Mouse (Mus musculus) hindbrain, embryonic 14.5 days (tissue): ENCODE results near the gene Dicer1. TPM values are rescaled to one million over a fixed set of nuclear protein-coding genes. Genes with fewer than 3 reads are reported as not detected.

Source experiments
- ATAC-seq: fragments of 200-750 bp; cut with Nextera tagmentation; 2 replicates; pipeline ENCODE4 v1.8.0; 2017; ENCODE audit warnings: moderate number of reproducible peaks, mild to moderate bottlenecking, moderate TSS enrichment, moderate library complexity; ENCODE audit not compliant: low FRiP score
- DNase-seq: peaks from one replicate; pipeline ENCODE4 v3.0.0-alpha.2; 2015; ENCODE audit warnings: low spot score
- H3K27ac ChIP-seq: fragments of 300-500 bp; sonication (generic); 2 replicates; pipeline ENCODE4 v1.5.1; 2014; ENCODE audit warnings: mild to moderate bottlenecking, moderate library complexity
- H3K27me3 ChIP-seq: fragments of 300-500 bp; sonication (generic); 2 replicates; pipeline ENCODE4 v1.6.1; 2014; ENCODE audit warnings: mild to moderate bottlenecking, low read length, mixed read lengths; ENCODE audit not compliant: control insufficient read depth, insufficient read depth
- H3K36me3 ChIP-seq: fragments of 300-500 bp; sonication (generic); replicated peaks from 2 replicates; pipeline ENCODE4 v1.6.1; 2014; ENCODE audit not compliant: control insufficient read depth, insufficient read depth
- H3K4me1 ChIP-seq: fragments of 300-500 bp; sonication (generic); replicated peaks from 2 replicates; pipeline ENCODE4 v1.6.1; 2014; ENCODE audit warnings: antibody characterized with exemption, low read length, mixed read lengths; ENCODE audit not compliant: control insufficient read depth, insufficient read depth
- H3K4me2 ChIP-seq: fragments of 300-500 bp; sonication (generic); replicated peaks from 2 replicates; pipeline ENCODE4 v1.6.1; 2014; ENCODE audit warnings: mild to moderate bottlenecking, moderate library complexity
- H3K4me3 ChIP-seq: fragments of 300-500 bp; sonication (generic); replicated peaks from 2 replicates; pipeline ENCODE4 v1.5.1; 2014; ENCODE audit warnings: mild to moderate bottlenecking, low read length
- H3K9ac ChIP-seq: fragments of 300-500 bp; sonication (generic); 2 replicates; pipeline ENCODE4 v1.6.1; 2014
- H3K9me3 ChIP-seq: fragments of 300-500 bp; sonication (generic); 2 replicates; pipeline ENCODE4 v1.6.1; 2016; ENCODE audit warnings: low read length; ENCODE audit not compliant: control insufficient read depth
- WGBS: fragments of 180-500 bp; shearing (Covaris S2); extraction: QIAGEN DNeasy Blood & Tissue Kit; methylation state at CpG from one replicate; pipeline ENCODE4 v1.1.7; 2014; 5-methylcytosine and 5-hydroxymethylcytosine counted together
- polyA plus RNA-seq: library from polyadenylated mRNA; unstranded; fragments of >200 nt; fragmentation: Nextera tagmentation; extraction: Ambion mirVana; gene quantifications from 2 replicates; pipeline ENCODE4 v1.2.1, GENCODE M21; 2014

Dicer1 gene
- polyA plus RNA-seq, 1 experiment from 2014 or later: 36.7 TPM

DNA sequence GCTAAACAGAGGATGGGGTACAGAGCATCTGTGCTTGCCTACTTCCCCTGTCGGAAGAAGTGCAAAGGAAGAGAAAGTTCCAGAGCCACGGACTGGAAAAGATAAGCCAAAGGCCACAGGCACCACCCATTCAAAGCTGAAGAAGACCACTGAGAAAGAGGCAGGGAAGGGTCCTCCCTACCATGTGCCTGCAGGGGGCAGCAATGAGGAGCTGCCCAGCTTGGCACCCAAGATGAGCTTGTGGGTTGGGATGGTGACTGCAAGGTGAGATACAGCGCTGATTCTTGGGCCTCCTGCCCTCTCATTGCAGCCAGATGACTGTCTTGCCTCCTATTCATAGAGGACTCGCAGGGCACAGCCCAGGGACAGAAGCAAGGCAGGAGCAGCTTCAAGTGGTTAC, 15.4 kb upstream of the Dicer1 start:
- Histone ChIP-seq H3K27ac (no peak overlapping the region), H3K9ac (no peak overlapping the region), H3K4me1 (0 out of 2 replicates have a peak, but pooled peaks cover 7% of the 10 kb centered on the region), H3K36me3 (0 out of 2 replicates have a peak, but pooled peaks cover 3% of the 10 kb centered on the region), H3K27me3 (no peaks in the 10 kb centered on the region), H3K9me3 (no peaks in the 10 kb centered on the region), H3K4me2 (no peak overlapping the region), H3K4me3 (no peak overlapping the region)
- ATAC-seq (no peak), DNase-seq (no peak)
- 86% methylated on average over 4 of the region's 4 CpGs for WGBS

DNA sequence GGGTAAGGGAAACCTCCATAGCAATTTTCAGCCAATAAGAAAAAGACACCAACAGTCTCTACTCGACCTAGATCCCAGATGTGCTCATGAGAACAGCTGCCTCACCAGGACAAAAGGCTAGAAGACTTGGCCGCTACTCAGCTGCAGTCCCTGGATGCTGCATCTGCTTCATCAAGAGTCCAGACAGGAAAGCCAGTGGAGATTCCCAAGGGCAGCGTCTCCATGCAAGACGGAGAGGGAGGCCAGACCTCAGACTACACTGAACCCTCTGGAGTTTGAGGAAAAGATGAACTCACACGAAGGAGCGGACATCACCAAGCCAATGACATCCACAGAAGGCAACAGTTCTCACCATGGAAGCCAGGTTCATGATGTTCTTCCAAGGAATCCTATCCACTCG, 14.0 kb upstream of the Dicer1 start:
- DNase-seq (no peak), ATAC-seq (no peak)
- H3K9ac ChIP-seq: no peak overlapping the region
- no peaks in the 10 kb centered on the region for H3K9me3 ChIP-seq
- H3K4me2 ChIP-seq: no peak overlapping the region
- H3K4me3 ChIP-seq: no peak overlapping the region
- no peaks in the 10 kb centered on the region for H3K27me3 ChIP-seq
- no peak overlapping the region for H3K27ac ChIP-seq
- 0 out of 2 replicates have a peak, but pooled peaks cover 7% of the 10 kb centered on the region for H3K4me1 ChIP-seq
- 90% methylated on average over 7 of the region's 7 CpGs for WGBS
- no peaks in the 10 kb centered on the region for H3K36me3 ChIP-seq

DNA sequence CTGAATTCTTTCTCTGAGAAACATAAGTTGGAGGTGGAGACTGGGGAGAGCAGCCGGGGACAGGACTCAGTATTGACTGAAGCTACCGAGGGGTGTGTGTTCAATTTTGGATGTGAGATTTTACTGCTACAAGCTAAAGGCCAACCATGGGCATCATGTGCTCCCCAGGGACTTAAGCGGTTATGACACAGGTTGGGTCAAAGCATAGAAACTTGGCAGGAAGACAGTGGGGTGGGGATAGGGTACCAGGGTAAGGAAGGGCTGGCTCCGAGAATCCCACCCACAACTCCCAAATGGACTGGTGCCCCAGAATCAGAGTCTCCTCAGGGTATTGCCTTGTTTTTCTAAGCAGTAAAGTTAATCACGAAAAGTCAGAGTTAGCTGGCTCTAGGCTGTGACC, 13.4 kb upstream of the Dicer1 start:
- H3K4me1 ChIP-seq: 0 out of 2 replicates have a peak, but pooled peaks cover 7% of the 10 kb centered on the region
- H3K27me3 ChIP-seq: no peaks in the 10 kb centered on the region
- no peak overlapping the region for H3K9ac ChIP-seq
- no peak overlapping the region for H3K4me3 ChIP-seq
- DNase-seq: no peak
- H3K36me3 ChIP-seq: no peaks in the 10 kb centered on the region
- no peak overlapping the region for H3K4me2 ChIP-seq
- 89% methylated on average over 5 of the region's 5 CpGs for WGBS
- H3K27ac ChIP-seq: no peak overlapping the region
- no peak for ATAC-seq
- no peaks in the 10 kb centered on the region for H3K9me3 ChIP-seq

DNA sequence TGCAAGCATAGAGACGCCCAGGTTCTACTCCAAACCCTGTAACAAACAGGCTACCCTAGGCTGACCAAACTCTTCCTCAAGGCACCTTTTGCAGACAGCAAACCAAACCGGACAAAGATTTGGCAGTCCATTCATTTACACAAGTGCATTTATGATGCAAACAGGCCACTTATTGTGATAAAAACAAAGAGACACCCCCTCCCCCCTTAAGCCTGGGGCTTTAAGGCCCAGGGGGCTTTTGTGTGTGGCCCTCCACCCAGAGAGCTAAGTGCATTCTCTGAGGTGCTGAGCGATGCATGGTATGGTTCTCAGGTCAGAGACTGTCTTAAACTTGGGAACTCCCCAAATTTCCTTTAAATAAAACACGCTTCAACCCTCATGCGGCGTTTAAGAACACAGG, 12.2 kb upstream of the Dicer1 start:
- 0 out of 2 replicates have a peak, but pooled peaks cover 2% of the 10 kb centered on the region for H3K4me1 ChIP-seq
- no peaks in the 10 kb centered on the region for H3K36me3 ChIP-seq
- no peak overlapping the region for H3K4me2 ChIP-seq
- no peaks in the 10 kb centered on the region for H3K9me3 ChIP-seq
- H3K27ac ChIP-seq: no peak overlapping the region
- no peak overlapping the region for H3K4me3 ChIP-seq
- DNase-seq: no peak
- H3K9ac ChIP-seq: no peak overlapping the region
- H3K27me3 ChIP-seq: no peaks in the 10 kb centered on the region
- ATAC-seq: no peak
- 35% methylated on average over 6 of the region's 6 CpGs for WGBS

DNA sequence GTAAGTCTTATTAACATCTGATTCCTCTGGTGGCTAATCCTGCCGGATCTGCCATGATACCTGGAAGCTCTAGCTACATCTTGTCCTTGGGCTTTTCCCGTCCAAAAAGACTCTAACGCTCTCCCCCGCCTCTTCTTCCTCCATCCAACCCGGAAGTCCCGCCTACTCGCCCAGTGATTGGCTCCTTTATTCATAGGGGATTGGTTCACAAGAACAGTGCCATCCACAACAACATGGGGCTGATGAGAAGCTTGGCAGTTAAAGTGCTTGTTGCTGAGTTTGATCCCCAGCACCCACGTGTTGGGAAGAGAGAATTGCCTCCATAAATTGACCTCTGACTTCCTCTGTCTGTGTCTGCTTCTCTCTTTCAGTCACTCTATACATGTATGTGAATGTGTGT, 9.7 kb upstream of the Dicer1 start:
- Histone ChIP-seq H3K9ac (no peak overlapping the region), H3K4me2 (no peak overlapping the region), H3K27me3 (no peaks in the 10 kb centered on the region), H3K9me3 (no peaks in the 10 kb centered on the region), H3K4me1 (0 out of 2 replicates have a peak, but pooled peaks cover 2% of the 10 kb centered on the region), H3K4me3 (no peak overlapping the region), H3K36me3 (no peaks in the 10 kb centered on the region), H3K27ac (no peak overlapping the region)
- WGBS: 90% methylated on average over 8 of the region's 8 CpGs
- DNase-seq (no peak), ATAC-seq (no peak)

DNA sequence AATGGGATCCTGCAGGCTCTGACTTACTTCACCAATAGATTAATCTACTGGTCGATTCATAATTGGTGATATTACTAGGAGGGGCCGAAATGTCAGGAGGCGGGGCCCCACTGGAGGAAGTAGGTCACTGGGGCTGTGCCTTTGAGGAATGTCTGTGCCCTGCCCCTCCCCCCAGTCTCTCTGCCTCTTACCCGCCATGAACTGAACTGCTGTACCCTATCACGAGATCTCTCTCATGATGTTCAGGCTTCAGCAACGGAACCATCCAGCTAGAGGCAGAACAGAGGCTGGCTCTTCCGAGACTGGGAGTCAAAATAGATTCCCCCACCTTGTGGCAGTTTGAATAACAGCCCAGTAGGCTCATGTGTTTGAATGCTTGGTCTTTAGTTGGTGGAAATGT, 6.3 kb upstream of the Dicer1 start:
- H3K27ac ChIP-seq: no peak overlapping the region
- 89% methylated on average over 7 of the region's 7 CpGs for WGBS
- H3K9ac ChIP-seq: no peak overlapping the region
- H3K4me1 ChIP-seq: no peaks in the 10 kb centered on the region
- DNase-seq (no peak), ATAC-seq (no peak)
- no peak overlapping the region for H3K4me2 ChIP-seq
- H3K4me3 ChIP-seq: no peak overlapping the region
- H3K27me3 ChIP-seq: no peaks in the 10 kb centered on the region
- H3K36me3 ChIP-seq: no peaks in the 10 kb centered on the region
- H3K9me3 ChIP-seq: no peaks in the 10 kb centered on the region

DNA sequence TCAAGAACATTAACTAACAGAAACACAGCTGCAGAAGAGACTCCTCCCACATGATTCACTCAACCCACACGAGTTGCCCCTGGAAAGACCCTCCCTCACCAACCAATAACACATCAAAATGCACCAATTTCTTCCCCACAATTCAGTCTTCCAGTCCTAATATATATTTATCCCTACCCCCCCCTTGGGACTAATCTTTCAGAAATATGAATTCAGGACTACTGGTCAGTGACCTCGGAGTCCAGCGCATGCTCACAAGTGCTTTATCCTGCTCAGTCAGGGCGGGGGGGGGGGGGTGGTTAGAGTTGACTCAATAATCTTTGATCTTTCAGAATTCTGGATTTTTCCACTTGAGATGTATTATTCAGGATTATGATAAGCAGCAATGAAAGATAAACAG, 1.9 kb upstream of the Dicer1 start:
- Histone ChIP-seq H3K27ac (no peak overlapping the region), H3K4me3 (no peak overlapping the region), H3K4me2 (no peak overlapping the region), H3K4me1 (peaks cover 29% of the 10 kb centered on the region), H3K9ac (no peak overlapping the region), H3K27me3 (no peaks in the 10 kb centered on the region), H3K9me3 (no peaks in the 10 kb centered on the region), H3K36me3 (peaks cover 2% of the 10 kb centered on the region; the same call in 1 of the 2 replicates)
- WGBS: 78% methylated on average over 4 of the region's 4 CpGs
- no peak for ATAC-seq
- DNase-seq: no peak

DNA sequence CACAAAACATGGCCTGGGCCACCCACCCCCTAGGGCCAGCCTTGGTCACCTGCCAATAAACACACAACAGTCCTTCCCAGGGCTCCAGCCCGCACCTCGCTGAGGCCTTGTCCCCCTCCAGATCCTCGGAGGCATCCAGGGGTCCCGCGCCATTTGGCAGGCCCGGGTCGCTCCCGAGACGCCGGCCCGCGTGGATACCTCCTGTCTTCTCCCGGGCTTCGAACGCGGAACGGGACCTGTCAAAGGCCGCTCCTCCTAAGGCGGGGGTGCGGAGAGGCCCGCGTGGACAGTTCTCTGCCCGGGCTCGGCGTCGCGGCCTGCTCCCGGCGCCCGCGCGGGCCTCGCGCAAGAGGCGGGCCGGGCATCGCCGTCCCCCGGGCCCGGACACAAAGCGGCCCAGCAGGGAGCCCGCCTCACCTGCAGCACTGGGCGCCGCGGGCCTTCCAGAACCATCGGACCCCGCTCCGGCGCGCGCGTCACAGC, 380 bp downstream of the Dicer1 start:
- Histone ChIP-seq H3K4me2 (peak overlapping the region; percentile 95), H3K27ac (peak overlapping the region; percentile 92), H3K4me3 (peak overlapping the region; percentile 88), H3K36me3 (peaks cover 2% of the 10 kb centered on the region; the same call in 1 of the 2 replicates), H3K27me3 (no peaks in the 10 kb centered on the region), H3K9ac (peak overlapping the region; percentile 97), H3K9me3 (no peaks in the 10 kb centered on the region), H3K4me1 (peaks cover 33% of the 10 kb centered on the region)
- no peak; the same call in 1 of the 2 replicates for ATAC-seq
- WGBS: 0% methylated on average over 33 of the region's 52 CpGs
- DNase-seq: no peak

DNA sequence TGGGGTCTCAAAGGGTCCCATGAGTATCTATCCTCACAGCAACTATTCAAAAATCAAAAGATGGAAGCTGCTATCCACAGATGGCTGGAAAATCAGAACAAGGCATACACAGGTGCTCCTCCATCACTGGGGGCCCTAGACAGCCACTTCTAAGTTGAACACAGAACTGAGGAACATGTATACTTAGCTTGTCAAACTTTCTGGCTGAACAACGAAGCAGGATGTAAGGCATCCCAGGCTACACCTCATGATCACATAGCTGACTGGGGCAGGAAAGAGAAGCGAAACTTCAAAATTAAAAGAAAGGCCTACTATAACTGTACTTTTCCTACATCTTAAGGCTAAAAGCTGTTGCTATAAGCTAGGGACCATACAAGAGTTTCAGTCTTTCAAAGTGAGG, 2.8 kb downstream of the Dicer1 start:
- Histone ChIP-seq H3K27me3 (no peaks in the 10 kb centered on the region), H3K27ac (no peak overlapping the region), H3K9ac (peak overlapping the region; percentile 97; the same call in 1 of the 2 replicates), H3K9me3 (no peaks in the 10 kb centered on the region), H3K4me1 (peaks cover 33% of the 10 kb centered on the region), H3K4me2 (no peak overlapping the region), H3K4me3 (no peak overlapping the region), H3K36me3 (peaks cover 2% of the 10 kb centered on the region; the same call in 1 of the 2 replicates)
- DNase-seq: no peak
- 89% methylated on average over 2 of the region's 2 CpGs for WGBS
- ATAC-seq: no peak

DNA sequence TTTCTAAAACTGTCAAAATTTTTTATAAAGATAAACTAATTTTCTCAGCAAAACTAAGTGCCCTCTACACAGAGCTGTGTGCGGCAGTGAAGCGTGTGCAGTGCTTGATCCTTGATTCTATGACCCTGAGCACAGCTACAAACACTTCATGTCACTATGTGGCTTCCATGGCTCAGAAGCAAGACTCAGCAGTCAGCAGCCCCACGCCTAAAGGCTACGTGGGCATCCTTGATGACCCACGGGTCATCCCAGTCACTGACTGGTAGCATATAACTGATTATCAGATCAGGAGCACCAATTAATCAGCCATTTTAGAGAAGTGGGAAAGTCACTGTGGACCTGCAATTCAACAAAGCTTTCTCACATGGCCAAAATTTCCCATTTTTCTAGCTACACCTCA, 4.5 kb downstream of the Dicer1 start:
- Histone ChIP-seq H3K4me1 (peaks cover 40% of the 10 kb centered on the region), H3K4me2 (no peak overlapping the region), H3K36me3 (peaks cover 2% of the 10 kb centered on the region; the same call in 1 of the 2 replicates), H3K9me3 (no peaks in the 10 kb centered on the region), H3K27ac (no peak overlapping the region), H3K27me3 (no peaks in the 10 kb centered on the region), H3K9ac (no peak overlapping the region), H3K4me3 (no peak overlapping the region)
- ATAC-seq (no peak), DNase-seq (no peak)
- 87% methylated on average over 5 of the region's 5 CpGs for WGBS
